Mouse (Mus musculus) brown adipose tissue, adult 24 weeks (tissue): ENCODE data around the gene Topbp1. TPM values are rescaled to one million over a fixed set of nuclear protein-coding genes. Genes with fewer than 3 reads are reported as not detected.

Experiments used
- H3K27ac ChIP-seq: fragments of 200-500 bp; replicated peaks from 2 replicates; pipeline ENCODE4 v1.5.1; 2012; ENCODE audit warnings: low read depth, mild to moderate bottlenecking, low read length
- H3K4me1 ChIP-seq: fragments of 200-500 bp; 2 replicates; pipeline ENCODE4 v1.6.1; 2012; ENCODE audit warnings: low read length, mixed read lengths; ENCODE audit not compliant: control insufficient read depth, insufficient read depth, insufficient read length
- H3K4me3 ChIP-seq: fragments of 200-500 bp; 2 replicates; pipeline ENCODE4 v1.5.1; 2012; ENCODE audit warnings: low read depth, mild to moderate bottlenecking, low read length, moderate library complexity; ENCODE audit not compliant: insufficient read depth
- polyA plus RNA-seq: library from polyadenylated mRNA; stranded (reverse); fragments of >200 nt; gene quantifications from 2 replicates; pipeline ENCODE4 v1.2.4, GENCODE M21; 2012; ENCODE audit not compliant: missing spikeins, insufficient read depth, insufficient read length

The Topbp1 gene
- polyA plus RNA-seq, 1 experiment, result 6.1 TPM

- no peak overlapping the region for H3K27ac ChIP-seq
- H3K4me1 ChIP-seq, result no peaks in the 10 kb centered on the region
- no peak overlapping the region for H3K4me3 ChIP-seq
Measured at GRCm38 (mm10) chr9:103389261-103389660, 84.2 kb downstream of the Topbp1 start.

- no peaks in the 10 kb centered on the region for H3K4me1 ChIP-seq
Measured at GRCm38 (mm10) chr9:103391796-103392372, 86.9 kb downstream of the Topbp1 start.

GRCm38 (mm10) chr9:103393256-103393655, 88.2 kb downstream of the Topbp1 start:
- Histone ChIP-seq H3K4me1 (no peaks in the 10 kb centered on the region), H3K27ac (no peak overlapping the region), H3K4me3 (no peak overlapping the region)

More at GRCm38 (mm10) chr9:103391796-103392372, 86.9 kb downstream of the Topbp1 start:
- no peak overlapping the region for H3K4me3 ChIP-seq
- no peak overlapping the region for H3K27ac ChIP-seq

- no peaks in the 10 kb centered on the region for H3K4me1 ChIP-seq
- H3K4me3 ChIP-seq, result no peak overlapping the region
- no peak overlapping the region for H3K27ac ChIP-seq
Measured at GRCm38 (mm10) chr9:103398509-103399157, 93.6 kb downstream of the Topbp1 start.

Other genes starting within 250 kb of the Topbp1 start
- 26.8 and 33.8 TPM in 2 replicates for gene Rab6b, start 193.4 kb upstream of the Topbp1 start, polyA plus RNA-seq
- gene Srprb, start 103.1 kb upstream of the Topbp1 start, polyA plus RNA-seq, result 14.3 and 18.3 TPM in 2 replicates
- gene Gm20425, start 74.9 kb upstream of the Topbp1 start, polyA plus RNA-seq, result 0.79 TPM in 1 of 2 replicates, not detected in the other
- 244 and 297 TPM in 2 replicates for gene Trf, start 74.8 kb upstream of the Topbp1 start, polyA plus RNA-seq
- not detected in 2 replicates for gene 1300017J02Rik, start 133 bp upstream of the Topbp1 start, polyA plus RNA-seq
- gene Cdv3, start 60.6 kb downstream of the Topbp1 start, polyA plus RNA-seq, result 64.4 and 77.2 TPM in 2 replicates
- not detected in 2 replicates for gene Bfsp2, start 175.2 kb downstream of the Topbp1 start, polyA plus RNA-seq